Mouse (Mus musculus) hindbrain, embryonic 12.5 days (tissue): ENCODE data around the gene Rabgap1l. TPM values are rescaled to one million over a fixed set of nuclear protein-coding genes. Genes with fewer than 3 reads are reported as not detected.

ENCODE experiments used
- ATAC-seq: fragments of 200-750 bp; cut with Nextera tagmentation; 2 replicates; pipeline ENCODE4 v1.8.0; 2017; ENCODE audit warnings: moderate TSS enrichment; ENCODE audit not compliant: low FRiP score
- H3K27ac ChIP-seq: fragments of 300-500 bp; sonication (generic); 2 replicates; pipeline ENCODE4 v1.5.1; 2016; ENCODE audit warnings: mild to moderate bottlenecking
- H3K27me3 ChIP-seq: fragments of 300-500 bp; sonication (generic); 2 replicates; pipeline ENCODE4 v1.6.1; 2016; ENCODE audit warnings: mild to moderate bottlenecking
- H3K36me3 ChIP-seq: fragments of 300-500 bp; sonication (generic); 2 replicates; pipeline ENCODE4 v1.6.1; 2016; ENCODE audit warnings: mild to moderate bottlenecking
- H3K4me1 ChIP-seq: fragments of 300-500 bp; sonication (generic); 2 replicates; pipeline ENCODE4 v1.6.1; 2016
- H3K4me2 ChIP-seq: fragments of 300-500 bp; sonication (generic); replicated peaks from 2 replicates; pipeline ENCODE4 v1.6.1; 2016; ENCODE audit warnings: mild to moderate bottlenecking
- H3K4me3 ChIP-seq: fragments of 300-500 bp; sonication (generic); 2 replicates; pipeline ENCODE4 v1.5.1; 2016; ENCODE audit warnings: mild to moderate bottlenecking
- H3K9ac ChIP-seq: fragments of 300-500 bp; sonication (generic); 2 replicates; pipeline ENCODE4 v1.6.1; 2016; ENCODE audit warnings: mild to moderate bottlenecking, moderate library complexity
- H3K9me3 ChIP-seq: fragments of 300-500 bp; sonication (generic); replicated peaks from 2 replicates; pipeline ENCODE4 v1.6.1; 2016; ENCODE audit warnings: mild to moderate bottlenecking
- WGBS: fragments of 180-500 bp; shearing (Covaris S2); methylation state at CpG from one replicate; pipeline ENCODE4 v1.1.7; 2016; 5-methylcytosine and 5-hydroxymethylcytosine counted together
- polyA plus RNA-seq: library from polyadenylated mRNA; unstranded; fragments of >200 nt; fragmentation: Nextera tagmentation; extraction: Ambion mirVana; gene quantifications from 2 replicates; pipeline ENCODE4 v1.2.1, GENCODE M21; 2016

The Rabgap1l gene
- polyA plus RNA-seq, 1 experiment from 2014 or later: 20.5 TPM

- no peak overlapping the region for H3K9ac ChIP-seq
- no peak overlapping the region for H3K27ac ChIP-seq
- no peaks in the 10 kb centered on the region for H3K36me3 ChIP-seq
- no peaks in the 10 kb centered on the region for H3K9me3 ChIP-seq
- no peak overlapping the region for H3K4me2 ChIP-seq
- ATAC-seq: no peak
- H3K4me3 ChIP-seq: no peak overlapping the region
- 73% methylated on average over 1 of the region's 1 CpGs for WGBS
- H3K27me3 ChIP-seq: no peaks in the 10 kb centered on the region
- no peaks in the 10 kb centered on the region for H3K4me1 ChIP-seq
Observed at GRCm38 (mm10) chr1:160784122-160784521, 8.9 kb downstream of the Rabgap1l start.

- H3K9me3 ChIP-seq: no peaks in the 10 kb centered on the region
- H3K9ac ChIP-seq: no peak overlapping the region
- H3K4me1 ChIP-seq: no peaks in the 10 kb centered on the region
- no peaks in the 10 kb centered on the region for H3K27me3 ChIP-seq
- H3K27ac ChIP-seq: no peak overlapping the region
- no peak for ATAC-seq
- H3K36me3 ChIP-seq: no peaks in the 10 kb centered on the region
- no peak overlapping the region for H3K4me3 ChIP-seq
- no peak overlapping the region for H3K4me2 ChIP-seq
- 86% methylated on average over 1 of the region's 1 CpGs for WGBS
Observed at GRCm38 (mm10) chr1:160774166-160774565, 18.8 kb downstream of the Rabgap1l start.

GRCm38 (mm10) chr1:160765565-160765964, 27.4 kb downstream of the Rabgap1l start:
- WGBS: 93% methylated on average over 2 of the region's 2 CpGs
- Histone ChIP-seq H3K36me3 (no peaks in the 10 kb centered on the region), H3K9me3 (no peaks in the 10 kb centered on the region)

GRCm38 (mm10) chr1:160758243-160758642, 34.8 kb downstream of the Rabgap1l start:
- Histone ChIP-seq H3K4me1 (no peaks in the 10 kb centered on the region), H3K9ac (no peak overlapping the region), H3K4me3 (no peak overlapping the region), H3K27me3 (no peaks in the 10 kb centered on the region), H3K36me3 (no peaks in the 10 kb centered on the region), H3K9me3 (no peaks in the 10 kb centered on the region), H3K27ac (no peak overlapping the region), H3K4me2 (no peak overlapping the region)
- no peak for ATAC-seq
- 15% methylated on average over 3 of the region's 3 CpGs for WGBS

More at GRCm38 (mm10) chr1:160765565-160765964, 27.4 kb downstream of the Rabgap1l start:
- Histone ChIP-seq H3K4me2 (no peak overlapping the region), H3K27ac (no peak overlapping the region), H3K4me3 (no peak overlapping the region), H3K9ac (no peak overlapping the region), H3K4me1 (no peaks in the 10 kb centered on the region), H3K27me3 (no peaks in the 10 kb centered on the region)
- no peak for ATAC-seq

GRCm38 (mm10) chr1:160755359-160755758, 37.7 kb downstream of the Rabgap1l start:
- Histone ChIP-seq H3K9me3 (no peaks in the 10 kb centered on the region), H3K4me1 (no peaks in the 10 kb centered on the region), H3K4me2 (no peak overlapping the region), H3K36me3 (no peaks in the 10 kb centered on the region), H3K27me3 (no peaks in the 10 kb centered on the region), H3K27ac (no peak overlapping the region), H3K9ac (no peak overlapping the region), H3K4me3 (no peak overlapping the region)
- ATAC-seq: no peak

GRCm38 (mm10) chr1:160750629-160751028, 42.4 kb downstream of the Rabgap1l start:
- Histone ChIP-seq H3K27me3 (no peaks in the 10 kb centered on the region), H3K9ac (no peak overlapping the region), H3K4me2 (no peak overlapping the region), H3K36me3 (no peaks in the 10 kb centered on the region), H3K4me3 (no peak overlapping the region), H3K9me3 (no peaks in the 10 kb centered on the region), H3K27ac (no peak overlapping the region), H3K4me1 (0 out of 2 replicates have a peak, but pooled peaks cover 3% of the 10 kb centered on the region)
- WGBS: 90% methylated on average over 2 of the region's 2 CpGs
- no peak for ATAC-seq

- no peak overlapping the region for H3K9ac ChIP-seq
- no peaks in the 10 kb centered on the region for H3K27me3 ChIP-seq
- H3K4me2 ChIP-seq: no peak overlapping the region
- 0 out of 2 replicates have a peak, but pooled peaks cover 3% of the 10 kb centered on the region for H3K4me1 ChIP-seq
- H3K27ac ChIP-seq: no peak overlapping the region
- no peak overlapping the region for H3K4me3 ChIP-seq
- 32% methylated on average over 7 of the region's 7 CpGs for WGBS
- no peaks in the 10 kb centered on the region for H3K36me3 ChIP-seq
- no peaks in the 10 kb centered on the region for H3K9me3 ChIP-seq
- no peak for ATAC-seq
Observed at GRCm38 (mm10) chr1:160746786-160747185, 46.2 kb downstream of the Rabgap1l start.

GRCm38 (mm10) chr1:160745238-160745930, 47.6 kb downstream of the Rabgap1l start:
- no peak for ATAC-seq
- Histone ChIP-seq H3K4me1 (0 out of 2 replicates have a peak, but pooled peaks cover 3% of the 10 kb centered on the region), H3K36me3 (no peaks in the 10 kb centered on the region), H3K9ac (no peak overlapping the region), H3K27me3 (no peaks in the 10 kb centered on the region), H3K4me2 (no peak overlapping the region), H3K27ac (no peak overlapping the region), H3K4me3 (no peak overlapping the region), H3K9me3 (no peaks in the 10 kb centered on the region)
- 87% methylated on average over 7 of the region's 7 CpGs for WGBS

GRCm38 (mm10) chr1:160744009-160744408, 49.0 kb downstream of the Rabgap1l start:
- H3K36me3 ChIP-seq: no peaks in the 10 kb centered on the region
- no peak overlapping the region for H3K27ac ChIP-seq
- no peak for ATAC-seq
- 52% methylated on average over 3 of the region's 3 CpGs for WGBS
- no peaks in the 10 kb centered on the region for H3K9me3 ChIP-seq
- H3K9ac ChIP-seq: no peak overlapping the region
- H3K4me1 ChIP-seq: 0 out of 2 replicates have a peak, but pooled peaks cover 3% of the 10 kb centered on the region
- no peak overlapping the region for H3K4me3 ChIP-seq
- H3K27me3 ChIP-seq: no peaks in the 10 kb centered on the region
- no peak overlapping the region for H3K4me2 ChIP-seq

GRCm38 (mm10) chr1:160743229-160743628, 49.8 kb downstream of the Rabgap1l start:
- no peak overlapping the region for H3K4me2 ChIP-seq
- no peaks in the 10 kb centered on the region for H3K36me3 ChIP-seq
- H3K9me3 ChIP-seq: no peaks in the 10 kb centered on the region
- H3K4me1 ChIP-seq: 0 out of 2 replicates have a peak, but pooled peaks cover 3% of the 10 kb centered on the region
- H3K27ac ChIP-seq: no peak overlapping the region
- 8% methylated on average over 2 of the region's 2 CpGs for WGBS
- H3K27me3 ChIP-seq: no peaks in the 10 kb centered on the region
- ATAC-seq: no peak
- no peak overlapping the region for H3K4me3 ChIP-seq
- no peak overlapping the region for H3K9ac ChIP-seq

- H3K36me3 ChIP-seq: no peaks in the 10 kb centered on the region
- H3K4me3 ChIP-seq: no peak overlapping the region
- H3K27ac ChIP-seq: no peak overlapping the region
- no peaks in the 10 kb centered on the region for H3K4me1 ChIP-seq
- H3K9ac ChIP-seq: no peak overlapping the region
- no peaks in the 10 kb centered on the region for H3K27me3 ChIP-seq
- WGBS: 70% methylated on average over 2 of the region's 2 CpGs
- no peak overlapping the region for H3K4me2 ChIP-seq
- H3K9me3 ChIP-seq: no peaks in the 10 kb centered on the region
- no peak for ATAC-seq
Observed at GRCm38 (mm10) chr1:160740650-160741049, 52.4 kb downstream of the Rabgap1l start.

- no peaks in the 10 kb centered on the region for H3K27me3 ChIP-seq
- H3K27ac ChIP-seq: no peak overlapping the region
- 0 out of 2 replicates have a peak, but pooled peaks cover 3% of the 10 kb centered on the region for H3K36me3 ChIP-seq
- H3K4me2 ChIP-seq: no peak overlapping the region
- no peaks in the 10 kb centered on the region for H3K9me3 ChIP-seq
- WGBS: 76% methylated on average over 2 of the region's 2 CpGs
- H3K9ac ChIP-seq: no peak overlapping the region
- H3K4me1 ChIP-seq: no peaks in the 10 kb centered on the region
- ATAC-seq: no peak
- no peak overlapping the region for H3K4me3 ChIP-seq
Observed at GRCm38 (mm10) chr1:160734743-160735142, 58.3 kb downstream of the Rabgap1l start.

- Histone ChIP-seq H3K9ac (no peak overlapping the region), H3K4me1 (no peaks in the 10 kb centered on the region), H3K4me3 (no peak overlapping the region), H3K27me3 (no peaks in the 10 kb centered on the region), H3K36me3 (0 out of 2 replicates have a peak, but pooled peaks cover 3% of the 10 kb centered on the region), H3K4me2 (no peak overlapping the region), H3K27ac (no peak overlapping the region), H3K9me3 (no peaks in the 10 kb centered on the region)
- no peak for ATAC-seq
- 90% methylated on average over 4 of the region's 4 CpGs for WGBS
Observed at GRCm38 (mm10) chr1:160729944-160730343, 63.1 kb downstream of the Rabgap1l start.
